Mouse (Mus musculus) stomach, postnatal 0 days (tissue): ENCODE measurements around the gene Rp9.

Source experiments
- CTCF ChIP-seq: IDR thresholded peaks from 2 replicates; pipeline ENCODE4 v1.5.1; 2016; ENCODE audit warnings: antibody characterized with exemption, low read depth, mild to moderate bottlenecking, moderate library complexity
- EP300 ChIP-seq: optimal IDR thresholded peaks from 2 replicates; pipeline ENCODE3; 2016; ENCODE audit warnings: antibody characterized with exemption

DNA sequence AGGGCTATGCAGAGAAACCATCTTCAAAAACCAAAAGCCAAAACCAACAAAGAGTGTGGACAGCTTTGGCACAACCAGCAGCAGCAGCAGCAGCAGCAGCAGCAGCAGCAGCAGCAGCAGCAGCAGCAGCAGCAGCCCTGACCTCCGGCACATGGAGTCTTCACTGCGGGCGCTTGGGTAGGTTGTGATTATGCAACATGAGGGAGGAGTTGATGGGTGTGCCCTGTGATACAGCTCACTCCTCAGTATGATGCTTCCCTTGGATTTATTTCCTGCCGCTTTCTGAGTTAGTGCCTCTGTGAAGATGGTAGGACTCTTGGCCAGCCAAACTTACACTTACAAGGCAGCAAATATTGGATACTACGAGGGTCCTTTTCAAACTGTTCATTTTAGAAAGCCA is 22.3 kb downstream of the Rp9 start:
- TF ChIP-seq EP300 (no peak), CTCF (no peak)
